ENCODE assay signal across 19 mouse cellular contexts in genomic region chr1:180729231-180729630, GRCm38 (mm10). TPM values are rescaled to one million over a fixed set of nuclear protein-coding genes. Genes with fewer than 3 reads are reported as not detected.
"Had no signal": no experiment of that assay in that cellular context is flagged by ENCODE, and none has a peak within 500 bp of the region (broad histone marks: within the 10 kb centered on the region; RNA-seq: fewer than 3 reads in every experiment).

No protein-coding gene starts in this region.

- H3K9me3 ChIP-seq: intestine, embryonic 15.5 days; limb, embryonic 15.5 days; lung, embryonic 15.5 days; megakaryocyte, embryonic 14.5 days; midbrain, embryonic 12.5 days; neural tube, embryonic 15.5 days had no signal

- ATAC-seq: intestine, embryonic 15.5 days had no signal

- H3K27me3 ChIP-seq: intestine, embryonic 15.5 days; limb, embryonic 15.5 days; lung, embryonic 15.5 days; megakaryocyte, embryonic 14.5 days; midbrain, embryonic 12.5 days; neural tube, embryonic 15.5 days had no signal

- H3K4me3 ChIP-seq: intestine, embryonic 15.5 days; lung, embryonic 15.5 days; megakaryocyte, embryonic 14.5 days; midbrain, embryonic 12.5 days; neural tube, embryonic 15.5 days had no signal

- H3K27ac ChIP-seq: intestine, embryonic 15.5 days; limb, embryonic 15.5 days; lung, embryonic 15.5 days; macrophage; midbrain, embryonic 12.5 days; neural tube, embryonic 15.5 days had no signal

- H3K4me2 ChIP-seq: intestine, embryonic 15.5 days; lung, embryonic 15.5 days; midbrain, embryonic 12.5 days; neural tube, embryonic 15.5 days had no signal

- H3K9ac ChIP-seq: intestine, embryonic 15.5 days; limb, embryonic 15.5 days; lung, embryonic 15.5 days; midbrain, embryonic 12.5 days; neural tube, embryonic 15.5 days had no signal

- DNase-seq: kidney, adult 8-10 months; kidney, postnatal 25 days; layer of hippocampus, postnatal 36 days; lung, postnatal 14 days; right cerebral cortex, adult 18-20 months; right cerebral cortex, postnatal 25 days; thymus, postnatal 4 days had no signal

- H3K4me1 ChIP-seq: intestine, embryonic 15.5 days had no signal

RNA-seq across cellular contexts. Expression of gene Mixl1, which starts 32.4 kb away (rescaled TPM):
- total RNA-seq: layer of hippocampus, postnatal 36 days; left cerebral cortex, adult 8-10 months; left cerebral cortex, postnatal 25 days; midbrain, postnatal 0 days had no signal
- polyA plus RNA-seq: macrophage; neural tube, embryonic 15.5 days; small intestine, adult 2 months; stomach, embryonic 16.5 days had no signal
